Mouse (Mus musculus) frontal cortex, postnatal 10 days (tissue): ENCODE data around the gene Olfml2b.
A peak's percentile ranks its signal among the peaks of the same experiment; 100 is the strongest.

Experiments used
- DNase-seq, 2 experiments: peaks; one replicate each; pipeline ENCODE4 v3.0.0; 2022; ENCODE audit warnings: low spot score in 2 of 2, mixed read lengths in 1 of 2

Olfml2b gene

DNA sequence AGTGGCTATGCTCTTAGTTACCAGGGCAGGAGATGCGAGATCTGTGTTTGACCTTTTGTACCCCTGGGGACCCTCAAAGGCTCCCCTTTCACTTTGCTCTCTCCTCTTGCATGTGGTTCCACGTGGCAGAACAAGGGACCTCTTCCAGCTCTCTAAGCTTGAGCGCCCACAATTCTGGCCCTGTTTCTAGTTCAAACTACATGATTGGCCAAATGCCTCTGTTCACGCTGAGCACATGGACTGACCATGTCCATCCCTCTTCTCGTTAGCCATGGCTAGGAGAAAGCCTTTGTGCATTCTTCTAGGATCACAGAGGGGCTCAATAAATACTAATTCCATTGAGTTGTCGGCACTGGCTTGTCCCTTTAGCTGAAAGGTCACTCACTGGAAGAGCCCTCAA is 51.0 kb downstream of the Olfml2b start:
- DNase-seq = no peak

DNA sequence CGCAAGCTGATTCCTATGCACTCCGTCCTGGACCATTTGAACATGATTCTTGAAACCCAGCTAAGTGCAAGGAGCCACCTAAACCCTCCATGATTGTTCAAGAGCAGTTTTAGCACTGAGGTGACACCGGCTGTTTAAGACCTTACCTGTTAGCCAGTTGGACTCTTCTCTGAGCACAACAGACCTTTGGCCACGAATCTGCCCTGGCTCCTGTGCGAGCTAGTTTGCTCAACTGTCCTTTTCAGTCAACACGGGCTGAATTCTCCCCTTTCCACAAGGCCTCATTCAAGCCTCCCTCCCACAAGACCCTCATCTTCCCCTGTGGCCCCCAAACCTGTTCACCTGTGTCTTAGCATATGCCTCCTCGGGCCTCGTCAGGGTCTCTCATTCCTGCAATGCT is 52.7 kb downstream of the Olfml2b start:
- no peak for DNase-seq

DNA sequence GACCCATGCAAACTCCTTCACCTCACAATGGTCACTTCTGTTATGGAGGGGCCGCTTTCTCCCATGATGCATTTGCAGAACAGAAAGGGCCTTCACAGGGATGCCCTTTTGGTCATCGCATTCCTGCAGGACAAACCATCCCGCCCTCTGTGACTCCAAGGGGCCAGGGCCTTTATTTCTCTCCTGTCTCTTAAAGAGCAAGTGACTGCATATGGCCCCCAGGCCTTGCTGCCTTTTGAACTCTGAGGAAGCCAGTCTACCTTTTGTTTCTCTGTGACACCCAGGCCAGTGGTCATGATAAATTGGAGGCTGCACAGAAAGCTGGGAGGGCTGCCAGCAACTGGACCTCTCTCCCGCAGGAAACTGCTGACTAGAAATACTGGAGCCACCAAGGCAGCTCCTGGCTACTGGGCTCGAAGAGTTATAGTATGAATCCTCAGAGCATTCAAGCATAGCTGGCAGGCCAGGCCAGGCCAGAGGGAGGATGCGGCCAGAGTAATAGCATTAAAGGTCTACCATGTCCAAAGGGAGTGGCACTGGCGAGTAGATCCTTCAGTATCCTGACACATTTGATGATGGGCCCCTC is 53.5 kb downstream of the Olfml2b start:
- no peak for DNase-seq

DNA sequence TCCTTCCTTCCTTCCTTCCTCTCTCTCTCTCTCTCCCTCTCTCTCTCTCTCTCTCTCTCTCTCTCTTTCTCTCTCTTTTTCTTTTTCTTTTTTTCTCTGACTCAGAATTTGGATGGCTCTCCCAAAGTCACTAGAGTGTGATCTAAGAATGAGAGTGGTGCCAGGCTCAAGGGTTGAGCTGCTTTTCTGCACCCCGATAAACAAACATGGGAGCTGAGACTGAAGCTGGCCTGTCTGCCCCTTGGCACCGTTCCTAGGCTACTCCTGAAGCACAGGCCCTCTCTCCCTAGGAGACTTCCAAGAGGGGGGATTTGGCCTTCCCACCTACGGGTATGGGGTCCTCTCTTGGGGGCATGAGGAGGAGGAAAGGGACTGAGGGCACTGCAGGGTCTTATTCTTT is 54.4 kb downstream of the Olfml2b start:
- no peak for DNase-seq

GRCm38 (mm10) chr1:170699553-170699952 is 55.2 kb downstream of the Olfml2b start:
- no peak for DNase-seq

DNA sequence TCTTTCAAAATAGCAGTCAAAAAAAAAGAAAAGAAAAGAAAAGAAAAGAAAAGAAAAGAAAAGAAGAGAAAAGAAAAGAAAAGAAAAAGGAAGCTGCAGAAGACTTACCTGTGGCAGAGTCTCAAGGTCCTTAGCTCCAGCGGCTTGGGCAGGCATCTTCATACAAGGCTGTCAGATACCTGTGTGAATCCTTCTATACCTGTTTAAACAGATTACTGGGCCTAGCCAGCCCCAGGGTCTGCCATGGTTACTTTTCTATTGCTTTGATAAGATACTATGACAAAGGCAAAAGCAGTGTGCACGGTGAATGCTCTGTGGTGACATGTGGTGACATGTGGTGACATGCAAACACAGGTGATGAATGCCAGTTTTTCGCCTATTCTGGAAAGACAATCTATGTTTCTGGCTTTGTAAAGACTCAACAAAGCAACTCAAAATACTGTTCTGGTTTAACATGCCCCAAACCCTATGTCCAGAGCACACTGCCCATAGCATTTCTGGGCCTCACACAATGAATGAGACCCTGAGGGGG is 56.2 kb downstream of the Olfml2b start:
- DNase-seq = no peak

GRCm38 (mm10) chr1:170701178-170701577 is 56.8 kb downstream of the Olfml2b start:
- DNase-seq = no peak

GRCm38 (mm10) chr1:170701582-170701981 is 57.2 kb downstream of the Olfml2b start:
- DNase-seq = no peak

DNA sequence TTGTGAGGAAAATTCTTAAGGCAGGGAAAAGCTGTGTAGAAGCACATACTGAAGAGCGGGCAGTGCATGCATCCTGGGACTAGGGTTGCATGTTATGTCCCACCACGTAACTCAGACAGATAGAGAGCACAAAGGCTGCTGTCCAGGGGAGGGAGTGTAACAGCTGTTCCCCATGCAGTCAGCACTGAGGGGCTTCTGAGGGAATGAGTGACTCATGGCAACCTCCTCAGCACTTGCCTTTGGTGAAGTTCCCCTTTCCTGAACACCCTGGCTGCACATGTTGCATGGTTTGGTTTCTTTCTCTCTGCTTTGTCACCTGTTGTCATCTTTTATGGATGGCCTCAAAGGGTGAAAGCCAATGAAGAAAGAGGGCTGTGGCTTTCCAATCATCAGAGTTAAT is 57.9 kb downstream of the Olfml2b start:
- no peak for DNase-seq

- no peak for DNase-seq
These were observed 58.6 kb downstream of the Olfml2b start for GRCm38 (mm10) chr1:170702958-170703357.

DNA sequence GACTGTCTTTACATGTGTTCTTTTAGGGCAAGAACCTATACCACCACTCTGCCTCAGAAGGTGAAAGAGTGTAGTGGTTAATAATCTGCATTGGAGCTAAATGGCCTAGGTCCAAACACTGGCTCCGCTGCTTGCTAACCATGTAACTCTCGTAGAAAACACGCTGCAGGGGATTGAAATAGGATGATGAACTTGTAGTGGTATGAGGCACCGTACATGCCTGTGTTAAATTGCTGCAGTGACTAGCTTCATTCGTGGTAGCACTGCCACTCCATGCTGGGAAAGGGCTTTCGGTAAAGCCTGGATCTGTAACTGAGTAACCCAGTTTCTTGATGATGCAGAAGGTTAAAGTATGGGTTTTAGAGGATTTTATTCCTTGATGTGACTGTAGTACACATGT is 59.8 kb downstream of the Olfml2b start:
- DNase-seq = no peak

GRCm38 (mm10) chr1:170704911-170705594 is 60.7 kb downstream of the Olfml2b start:
- DNase-seq = no peak

DNA sequence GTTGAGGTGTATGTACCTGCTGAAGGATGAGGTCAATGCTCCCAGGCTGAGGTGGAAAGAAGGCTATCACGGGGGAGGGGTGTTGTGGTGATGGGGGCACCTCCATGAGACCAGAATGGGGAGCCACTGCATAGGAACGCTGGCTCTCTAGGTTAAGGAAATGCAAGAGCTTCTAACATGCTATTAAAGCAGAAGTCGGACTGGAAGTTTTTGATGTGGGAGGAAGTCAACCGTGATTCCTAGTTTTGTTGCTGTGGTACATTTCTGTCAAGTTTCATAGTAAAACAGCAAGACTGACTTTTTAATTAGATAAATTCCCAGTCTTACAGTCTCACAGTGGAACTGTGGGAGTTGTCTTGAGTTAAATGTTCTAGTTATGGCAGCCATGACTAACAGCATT is 61.7 kb downstream of the Olfml2b start:
- DNase-seq = no peak

DNA sequence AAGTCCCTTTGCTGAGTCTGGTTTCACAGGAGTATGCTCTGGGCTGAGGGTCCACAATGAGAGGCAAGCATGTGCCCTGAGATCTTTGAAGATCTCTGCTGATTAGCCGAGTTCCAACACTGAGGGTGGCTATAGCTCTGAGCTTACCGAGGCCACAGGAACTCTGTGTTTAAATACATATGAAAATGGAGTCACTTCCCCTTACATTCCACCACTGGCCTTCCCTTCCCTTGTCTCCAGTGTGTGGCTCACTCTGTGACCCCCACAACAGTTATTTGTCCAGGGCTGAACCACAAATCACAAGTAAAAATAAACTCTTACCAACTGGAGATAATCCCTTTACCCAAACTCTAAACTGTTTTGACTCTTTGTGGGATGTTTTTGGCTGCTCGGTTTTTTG is 64.7 kb downstream of the Olfml2b start:
- DNase-seq = no peak

DNA sequence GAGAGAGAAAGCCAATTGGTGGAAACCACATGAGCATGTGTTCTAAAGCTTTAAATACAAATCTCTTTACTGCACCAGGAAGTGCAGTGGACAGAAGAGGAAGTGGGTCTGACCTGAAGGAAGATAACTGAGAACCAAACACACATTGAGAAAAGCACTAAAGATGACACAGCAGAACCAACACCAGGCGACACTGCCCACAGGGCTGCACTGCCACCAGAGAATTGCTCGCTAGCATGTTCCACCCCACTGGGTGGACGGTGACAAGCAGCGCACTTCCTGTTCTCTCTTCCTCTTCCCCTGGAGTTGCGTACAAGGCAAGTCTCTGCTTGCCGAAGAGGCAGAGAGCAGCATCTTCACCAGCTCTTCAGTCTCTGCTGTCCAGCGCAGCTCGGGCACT is 65.1 kb downstream of the Olfml2b start:
- peak in 1 of 2 experiments; percentile 56 for DNase-seq

DNA sequence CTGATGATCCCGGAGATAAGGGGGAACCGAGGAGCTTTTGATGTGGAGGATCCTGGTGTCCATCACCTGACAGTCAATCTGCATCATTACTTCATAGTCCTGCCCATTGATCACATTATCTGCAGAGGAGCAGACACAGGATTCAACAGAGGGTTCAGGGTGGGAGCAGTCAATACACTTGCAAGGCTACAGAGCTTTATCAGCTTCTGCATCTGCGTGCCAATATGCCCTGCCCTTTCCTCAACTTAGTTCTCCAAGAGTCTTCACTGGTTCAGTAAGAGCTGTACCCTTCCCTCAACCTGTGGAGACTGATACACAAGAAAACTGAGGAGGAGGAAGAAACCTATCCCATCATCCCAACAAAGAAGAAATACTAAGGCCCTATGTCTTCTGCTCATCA is 65.6 kb downstream of the Olfml2b start:
- DNase-seq = no peak

DNA sequence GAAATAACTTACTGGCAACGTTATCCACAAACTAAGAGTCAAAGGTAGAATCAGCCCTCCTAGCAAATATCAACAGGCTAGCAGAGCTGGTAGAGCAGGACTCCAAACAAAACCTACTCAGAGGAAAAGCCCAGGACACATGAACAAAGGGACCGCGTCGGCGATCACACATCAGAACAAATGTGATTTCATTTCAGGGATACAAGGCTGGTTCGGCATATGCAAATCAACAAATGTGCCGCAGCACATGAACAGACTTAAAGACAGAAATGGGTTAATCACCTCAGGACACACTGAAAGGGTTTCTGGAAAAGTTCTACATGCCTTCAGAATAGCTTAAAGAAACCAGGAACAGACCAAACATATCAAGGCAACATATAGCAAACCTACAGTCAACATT is 67.4 kb downstream of the Olfml2b start:
- DNase-seq = no peak

- no peak for DNase-seq
These were observed 73.0 kb downstream of the Olfml2b start for GRCm38 (mm10) chr1:170717241-170717828.

GRCm38 (mm10) chr1:170718133-170718810 is 73.9 kb downstream of the Olfml2b start:
- no peak for DNase-seq

DNA sequence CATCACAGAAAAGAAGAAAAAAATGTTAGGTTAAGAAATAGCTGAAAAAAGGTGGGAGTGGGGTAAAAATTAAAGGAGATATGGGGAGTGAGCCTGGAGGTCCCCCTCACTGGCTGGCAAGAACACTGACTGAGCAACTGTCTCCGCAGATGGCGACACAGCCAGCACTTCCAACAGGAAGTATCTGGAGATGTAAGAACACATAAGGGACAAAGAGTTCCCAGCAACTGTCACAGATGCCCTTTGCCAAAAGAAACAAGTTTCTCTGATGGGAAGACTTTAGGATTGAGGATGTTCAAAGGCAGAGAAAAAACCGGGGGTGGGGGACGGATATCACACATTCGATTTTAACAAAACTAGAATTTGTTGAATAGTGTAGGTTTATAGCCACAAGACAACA is 77.2 kb downstream of the Olfml2b start:
- DNase-seq = no peak

- peak in 1 of 2 experiments; percentile 25 for DNase-seq
These were observed 84.2 kb downstream of the Olfml2b start for GRCm38 (mm10) chr1:170728524-170728923.

DNA sequence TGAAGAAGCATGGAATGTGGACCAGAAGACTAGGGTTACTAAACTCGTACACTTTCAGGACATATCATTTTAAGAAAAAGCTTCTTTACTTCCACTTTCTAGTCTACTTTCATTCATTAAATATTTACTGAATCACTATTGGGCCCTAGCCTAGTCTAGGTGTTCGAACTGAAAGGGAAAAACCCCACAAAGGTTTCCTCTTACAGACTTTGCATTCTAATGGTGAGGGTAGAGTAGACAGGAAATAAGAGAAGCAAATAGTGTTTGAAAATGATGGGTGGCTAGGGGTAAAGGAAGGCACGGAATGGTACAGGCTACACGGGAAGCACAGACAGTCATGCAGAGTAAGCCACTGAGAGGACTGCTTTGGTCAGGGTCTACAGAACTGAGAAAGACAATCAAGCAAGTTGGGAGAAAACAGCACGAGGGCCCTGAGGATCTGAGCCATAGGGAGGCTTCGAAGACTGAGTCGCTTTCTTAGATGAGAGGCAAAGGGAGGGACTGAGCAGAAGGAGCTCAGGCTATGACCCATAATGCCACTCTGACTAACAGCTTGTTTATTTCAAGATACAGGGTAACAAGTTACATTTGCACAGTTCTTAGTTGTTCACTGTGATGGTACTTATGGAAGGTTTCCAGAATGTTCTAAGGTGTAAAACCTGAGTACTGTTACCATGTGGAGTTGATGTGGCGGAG is 85.1 kb downstream of the Olfml2b start:
- no peak for DNase-seq
